Mouse (Mus musculus): ENCODE data around the gene Ermn. TPM values are rescaled to one million over a fixed set of nuclear protein-coding genes. Genes with fewer than 3 reads are reported as not detected.

The Ermn gene
- total RNA-seq (2021) = not detected

DNA sequence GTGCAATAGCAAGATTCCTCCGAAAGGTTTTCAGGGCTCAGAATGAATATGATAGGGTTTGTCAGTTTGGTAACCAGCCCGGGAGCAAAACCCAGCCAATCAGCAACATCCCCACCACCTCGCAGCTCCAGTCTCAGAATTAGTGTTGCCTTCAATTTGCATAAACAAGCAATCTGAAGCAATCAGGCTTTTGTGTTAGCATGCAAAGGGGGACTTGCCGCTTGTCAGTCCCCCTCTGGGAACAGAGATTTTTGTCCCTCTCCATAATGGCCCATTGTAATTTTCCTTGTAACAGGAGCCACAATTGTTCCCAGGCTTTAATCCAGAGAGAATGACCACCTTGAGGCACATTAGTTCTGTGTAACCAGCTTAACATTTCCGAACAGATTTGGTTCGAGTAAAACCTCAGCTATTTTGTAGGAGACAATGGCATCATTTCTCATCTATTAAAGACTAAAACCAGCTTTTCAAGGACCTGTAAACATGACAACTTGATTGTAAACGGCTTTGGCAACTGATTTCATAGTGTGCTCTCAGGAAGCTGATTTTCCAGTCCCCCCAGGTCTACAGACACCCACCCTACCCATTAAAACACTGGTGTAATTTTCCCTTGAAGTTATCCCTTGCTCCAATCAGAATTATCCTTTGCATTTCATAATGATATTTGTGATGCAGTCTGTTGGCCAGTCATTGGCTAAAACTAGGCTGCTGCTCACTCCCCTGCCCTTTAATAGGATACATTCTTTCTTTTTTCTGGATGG is at the start of gene Ermn:
Gene Ermn (minus strand): TSS at position 44 of the 761 bp plus-strand sequence.
- no peak for DNase-seq
- intact Hi-C loops (cut with DNase I) = loop anchor here (10.0 kb wide), 1 partner anchor 402 kb away; no protein-coding TSS in a partner anchor

DNA sequence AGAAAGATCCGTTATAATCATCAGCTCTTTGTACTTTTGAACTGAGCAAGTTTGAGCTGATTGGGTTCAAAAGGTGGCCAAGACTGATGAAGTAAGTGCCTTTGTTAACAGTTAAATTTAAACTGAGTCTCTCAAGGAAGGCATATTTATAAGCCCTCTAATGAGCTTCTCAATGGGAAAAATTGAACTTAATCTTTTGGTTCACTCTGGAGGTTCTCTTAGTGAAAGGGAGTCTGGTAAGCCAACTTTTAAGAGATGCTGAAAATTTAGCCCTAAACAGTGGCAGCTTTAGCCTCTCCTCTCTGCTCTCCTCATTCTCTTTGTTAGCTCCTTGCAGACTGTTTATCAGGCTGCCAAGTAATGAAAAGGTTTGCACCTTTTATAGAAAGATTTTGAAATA is 42.2 kb upstream of the Ermn start:
- DNase-seq = no peak
- intact Hi-C loops (cut with DNase I) = no loop called here

DNA sequence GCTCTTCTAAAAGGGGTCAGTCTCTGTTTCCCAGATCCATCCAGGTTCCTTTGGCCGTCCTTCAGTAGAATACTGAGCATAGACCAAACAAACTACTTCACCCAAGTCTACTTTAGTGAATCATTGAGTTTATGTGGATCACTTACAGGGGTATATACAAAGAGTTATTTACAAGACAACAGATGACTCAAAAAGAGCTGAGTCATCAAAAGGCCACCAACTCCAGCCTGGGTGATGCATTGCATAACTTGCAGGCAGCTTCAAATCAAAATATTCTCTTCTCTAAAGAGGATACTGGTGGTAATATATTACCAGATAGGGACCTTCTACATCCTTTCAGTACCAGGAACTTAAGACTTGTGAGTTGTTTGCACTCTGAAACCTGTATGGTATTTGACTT is 33.8 kb upstream of the Ermn start:
- DNase-seq = no peak
- intact Hi-C loops (cut with DNase I) = no loop called here

DNA sequence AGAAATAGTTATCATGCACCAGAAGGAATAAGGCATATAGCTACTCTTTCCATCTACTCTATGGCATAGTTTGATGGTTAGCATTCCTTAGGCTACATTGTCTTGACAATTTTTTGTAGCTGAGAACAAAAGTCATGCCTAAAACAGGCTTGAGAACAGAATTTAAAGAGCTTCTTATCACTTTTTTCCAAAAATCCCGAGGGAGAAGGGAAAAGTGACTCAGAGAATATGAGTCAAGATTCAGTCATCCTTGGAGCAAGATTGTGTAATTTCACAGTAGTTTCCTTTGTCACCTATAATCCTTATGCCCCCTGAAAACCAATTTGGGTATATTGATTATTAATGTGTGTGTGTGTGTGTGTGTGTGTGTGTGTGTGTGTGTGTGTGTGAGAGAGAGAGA is 27.2 kb upstream of the Ermn start:
- intact Hi-C loops (cut with DNase I) = no loop called here

DNA sequence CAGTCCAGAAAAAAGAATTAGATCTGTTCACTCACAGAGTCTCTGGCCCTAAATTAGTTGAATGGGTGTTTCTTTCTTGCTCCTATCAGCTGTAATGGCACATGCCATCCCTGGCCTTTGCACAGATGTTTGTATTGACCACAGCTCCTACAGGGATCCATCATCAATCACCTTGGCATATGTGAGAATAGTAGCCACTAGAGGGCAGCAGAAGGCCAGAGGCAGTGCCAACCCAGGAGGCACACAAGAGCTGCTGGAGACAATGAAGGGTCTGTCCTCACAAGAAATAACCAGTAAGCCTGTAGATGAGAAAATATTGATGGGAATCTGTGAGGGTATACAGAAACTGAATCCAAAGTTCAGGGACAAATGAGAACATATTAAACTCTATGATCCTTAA is 2.7 kb upstream of the Ermn start:
- intact Hi-C loops (cut with DNase I) = loop anchor here (1.0 to 10.0 kb wide), 5 partner anchors 137 to 611 kb away; no protein-coding TSS in a partner anchor

More for the DNA sequence above, 27.2 kb upstream of the Ermn start:
- peak; percentile 6 to 15 for DNase-seq

DNA sequence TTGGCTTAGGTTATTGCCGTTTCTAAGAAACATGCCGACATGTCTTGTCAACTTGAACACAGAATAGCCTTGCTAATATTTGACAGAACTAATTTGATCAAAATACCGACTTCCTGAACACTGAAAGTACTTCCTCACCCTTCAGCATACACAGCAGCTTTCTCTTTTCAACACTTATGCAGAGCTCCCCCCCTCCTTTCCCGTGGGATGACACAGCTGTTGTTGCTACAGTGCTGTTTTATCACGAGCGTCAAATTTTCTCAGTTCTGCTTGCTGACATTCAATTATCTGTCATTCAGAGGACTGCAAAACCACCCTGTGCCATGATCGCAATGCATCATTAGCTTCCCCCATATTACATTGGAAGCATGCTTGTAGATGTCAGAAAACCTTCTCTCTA is 10.8 kb downstream of the Ermn start:
- DNase-seq = peak; percentile 44 to 47
- intact Hi-C loops (cut with DNase I) = no loop called here

More for the DNA sequence above, 2.7 kb upstream of the Ermn start:
- DNase-seq = peak; percentile 58 to 77

DNA sequence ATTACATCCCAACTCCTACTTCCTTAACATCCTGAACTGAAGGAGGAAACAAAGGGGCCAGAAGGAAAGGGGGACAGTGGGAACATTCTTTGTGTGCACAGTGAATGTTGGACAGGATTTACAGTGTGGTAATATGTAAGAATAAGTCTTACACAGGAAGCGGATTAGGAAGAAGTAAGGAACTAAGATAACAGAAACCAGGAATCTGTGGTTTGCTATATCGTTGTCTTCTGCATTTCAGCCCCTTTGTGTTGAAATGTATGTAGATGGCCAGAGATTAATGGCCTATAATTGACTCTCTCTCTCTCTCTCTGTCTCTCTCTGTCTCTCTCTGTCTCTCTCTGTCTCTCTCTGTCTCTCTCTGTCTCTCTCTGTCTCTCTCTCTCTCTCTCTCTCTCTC is 15.7 kb downstream of the Ermn start:
- no peak for DNase-seq
- intact Hi-C loops (cut with DNase I) = no loop called here

DNA sequence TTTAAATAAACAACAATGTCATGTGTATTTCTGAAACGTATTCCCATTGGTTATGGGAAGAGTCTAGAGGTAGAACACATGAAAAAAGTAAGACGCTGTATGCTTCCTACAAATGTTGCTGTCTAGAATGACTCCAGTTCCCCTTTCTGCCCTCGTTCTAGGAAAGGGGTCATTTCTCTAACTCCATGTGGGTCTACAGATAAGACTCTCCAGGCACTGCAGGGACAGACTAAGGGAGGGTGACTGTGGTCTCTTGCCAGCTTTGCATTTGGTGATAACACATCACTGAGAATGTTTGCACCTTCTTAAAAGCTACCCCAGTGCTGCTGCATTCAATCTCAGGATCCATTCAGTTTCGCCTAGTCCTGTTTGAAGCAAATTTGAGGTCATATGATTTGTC is 17.0 kb downstream of the Ermn start:
- no peak for DNase-seq
- intact Hi-C loops (cut with DNase I) = no loop called here

DNA sequence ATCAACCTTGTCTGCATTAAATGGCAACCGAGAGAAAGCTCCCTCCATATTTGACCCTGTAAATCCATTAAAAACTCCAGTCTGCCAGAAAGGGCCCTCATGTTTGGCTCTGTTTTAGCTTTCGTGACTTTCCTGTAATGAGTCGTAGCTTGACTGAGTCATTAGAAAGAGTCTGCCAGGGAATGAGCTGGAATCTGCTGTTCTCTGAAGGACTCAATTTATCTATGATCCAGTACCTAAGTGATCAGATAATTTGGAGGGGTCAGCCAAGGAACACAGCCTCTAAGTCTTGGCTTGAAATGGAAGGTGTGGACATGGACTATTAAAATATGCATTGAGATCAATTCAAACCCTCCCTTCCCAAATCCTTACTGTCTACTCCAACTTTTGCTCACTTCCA is 21.2 kb downstream of the Ermn start:
- no peak for DNase-seq
- intact Hi-C loops (cut with DNase I) = no loop called here

DNA sequence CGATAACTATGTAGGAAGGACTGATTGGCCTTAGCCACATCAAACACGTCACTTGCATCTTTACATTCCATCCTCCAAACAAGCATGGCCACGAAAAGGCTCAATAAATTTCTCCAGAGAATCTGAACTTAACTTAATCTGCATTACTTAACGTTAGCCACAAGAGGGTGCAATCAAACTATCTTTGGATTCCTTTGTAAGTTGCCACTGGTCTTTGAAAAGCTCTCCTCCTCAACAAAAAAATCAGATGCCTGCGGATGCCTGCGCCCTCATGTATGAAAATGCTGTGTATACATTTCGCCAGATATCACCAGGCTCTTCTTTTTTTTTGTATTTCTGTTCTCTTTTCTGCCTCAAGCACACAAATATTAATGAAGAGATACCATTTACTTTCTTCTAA is 23.3 kb downstream of the Ermn start:
- intact Hi-C loops (cut with DNase I) = loop anchor here (5.0 kb wide), 1 partner anchor 638 kb away; no protein-coding TSS in a partner anchor
- DNase-seq = peak in 1 of 2 experiments; percentile 45

DNA sequence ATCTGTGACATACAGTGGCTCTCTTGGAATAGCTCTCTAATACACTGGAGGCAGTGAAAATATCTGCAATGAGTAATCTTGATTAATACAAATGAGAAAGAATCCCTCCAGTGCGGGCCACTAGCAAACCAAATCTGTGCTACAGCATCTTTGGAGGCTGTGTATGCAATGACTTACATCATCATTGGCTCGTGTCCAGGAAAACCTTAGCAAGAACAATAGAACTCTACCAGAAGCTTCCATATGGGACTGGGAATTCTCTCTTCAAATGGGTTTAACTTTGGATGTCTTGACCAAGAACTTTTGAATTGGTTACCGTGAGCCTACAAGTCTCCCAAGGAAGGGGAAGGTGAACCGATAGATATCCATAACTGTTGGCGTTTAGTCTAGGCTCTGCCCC is 25.9 kb downstream of the Ermn start:
- intact Hi-C loops (cut with DNase I) = loop anchor here (5.0 kb wide), 1 partner anchor 641 kb away; no protein-coding TSS in a partner anchor
- no peak for DNase-seq

DNA sequence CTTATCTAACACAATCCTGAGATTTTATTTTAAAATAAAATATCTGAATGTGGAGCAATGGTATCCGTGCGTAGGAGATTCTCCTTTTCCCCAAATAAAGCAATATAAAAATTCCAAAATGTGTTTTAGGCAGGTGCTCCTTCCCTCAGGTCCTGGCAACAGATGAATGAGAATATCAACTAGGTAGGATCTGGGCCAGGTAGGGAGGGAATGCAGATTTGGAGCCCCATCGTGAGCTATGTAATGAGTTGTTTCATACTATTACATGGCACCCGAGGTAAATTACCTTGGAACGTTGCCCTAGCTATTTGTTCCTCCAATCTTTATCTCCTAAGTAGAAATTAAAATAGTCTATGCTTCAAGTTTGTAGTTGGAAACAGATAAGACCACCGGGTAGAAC is 29.1 kb downstream of the Ermn start:
- intact Hi-C loops (cut with DNase I) = no loop called here
- DNase-seq = no peak

DNA sequence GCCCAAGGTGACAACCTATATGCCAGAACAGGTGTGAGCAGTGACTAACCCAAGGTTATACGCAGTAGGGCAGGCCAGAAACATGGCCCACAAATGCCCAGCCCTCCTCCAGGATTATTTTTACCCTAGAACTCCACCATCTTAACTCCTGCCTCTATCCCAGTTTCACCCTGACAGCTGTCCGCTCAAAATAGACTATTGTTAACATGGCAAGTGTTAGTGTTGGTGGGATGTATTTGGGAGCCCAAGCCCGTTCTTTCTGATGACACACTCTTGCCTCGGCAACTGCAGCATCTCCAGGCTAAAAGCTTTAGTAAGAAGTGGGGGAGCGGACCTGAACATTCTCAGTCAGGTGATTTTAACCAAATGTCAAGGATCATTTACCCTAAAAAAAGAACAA is 45.6 kb downstream of the Ermn start:
- DNase-seq = no peak
- intact Hi-C loops (cut with DNase I) = no loop called here

DNA sequence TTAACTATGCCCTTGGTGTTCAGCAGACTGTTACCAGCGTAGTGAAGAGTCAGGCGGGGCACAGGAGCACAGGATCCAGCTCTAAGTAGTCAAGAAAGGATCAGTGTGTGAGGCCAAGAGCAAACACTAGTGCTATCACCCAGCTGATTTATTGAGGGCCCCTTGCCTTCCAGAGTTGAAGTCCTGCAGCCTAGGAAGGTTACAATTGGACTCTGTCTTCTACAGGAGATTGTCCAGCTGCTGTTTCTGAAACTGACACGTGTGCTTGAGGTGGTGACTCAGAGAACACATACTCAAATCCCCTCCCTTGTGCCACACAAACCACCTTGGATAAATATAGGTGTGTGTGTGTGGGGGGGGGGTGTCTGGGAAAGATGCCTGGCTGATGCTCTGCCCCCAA is 51.2 kb downstream of the Ermn start:
- DNase-seq = peak in 1 of 2 experiments; percentile 4
- intact Hi-C loops (cut with DNase I) = no loop called here

DNA sequence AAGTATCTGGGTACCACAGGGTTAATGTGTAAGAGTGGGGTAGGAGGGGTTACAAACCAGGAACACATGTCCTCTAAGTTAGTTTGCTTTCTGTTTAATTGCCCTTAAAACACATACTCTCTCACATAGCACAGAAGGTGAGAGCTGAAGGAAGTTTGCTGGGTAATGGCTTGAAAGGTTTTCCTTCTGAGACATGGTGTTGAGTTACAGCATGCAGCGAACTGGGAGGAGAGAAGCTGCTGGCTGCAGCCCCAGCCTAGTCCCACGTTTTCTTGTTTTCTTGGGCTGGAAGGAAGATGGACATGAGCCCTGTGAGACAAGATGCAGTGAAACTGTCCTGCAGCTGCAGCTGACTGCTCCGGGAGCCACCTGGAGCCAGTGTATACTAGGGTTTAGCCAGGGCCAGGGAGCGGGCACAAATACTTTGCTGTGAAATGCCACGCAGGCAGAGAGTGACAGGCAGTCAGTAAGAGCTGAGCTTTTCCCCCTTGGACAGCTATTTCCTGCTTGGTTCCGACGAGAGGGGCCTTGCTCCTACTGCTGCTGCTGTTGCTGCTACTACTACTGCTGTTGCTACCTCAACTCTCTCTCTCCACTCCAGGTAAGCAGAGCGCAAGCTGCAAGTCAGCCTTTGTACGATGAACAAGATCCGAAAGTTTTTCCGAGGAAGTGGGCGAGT is 54.8 kb downstream of the Ermn start, which contains the start of gene Galnt5:
Gene Galnt5 (plus strand): TSS at position 133 of the 679 bp plus-strand sequence.
- intact Hi-C loops (cut with DNase I) = no loop called here
- peak; percentile 25 to 28 for DNase-seq

Other genes with a start within 250 kb of the Ermn start
- gene Galnt5, start 55.0 kb downstream of the Ermn start, total RNA-seq (2021) = under 1 TPM; 0.45 to 0.60 TPM
- gene Cytip, start 142.7 kb upstream of the Ermn start, total RNA-seq (2021) = 1 to 10 TPM; 1.6 to 1.9 TPM